Mouse (Mus musculus) kidney, embryonic 15.5 days (tissue): ENCODE data around the gene Fam131b. TPM values are rescaled to one million over a fixed set of nuclear protein-coding genes. Genes with fewer than 3 reads are reported as not detected.

Source experiments
- ATAC-seq: fragments of 200-750 bp; cut with Nextera tagmentation; replicated peaks from 2 replicates; pipeline ENCODE4 v1.8.0; 2017; ENCODE audit warnings: moderate TSS enrichment; ENCODE audit not compliant: low FRiP score
- H3K27ac ChIP-seq: fragments of 300-500 bp; sonication (generic); 2 replicates; pipeline ENCODE4 v1.5.1; 2015; ENCODE audit warnings: mild to moderate bottlenecking, inconsistent platforms
- H3K27me3 ChIP-seq: fragments of 300-500 bp; sonication (generic); 2 replicates; pipeline ENCODE4 v1.6.1; 2015; ENCODE audit warnings: inconsistent platforms
- H3K36me3 ChIP-seq: fragments of 300-500 bp; sonication (generic); 2 replicates; pipeline ENCODE4 v1.6.1; 2015; ENCODE audit warnings: inconsistent platforms
- H3K4me1 ChIP-seq: fragments of 300-500 bp; sonication (generic); 2 replicates; pipeline ENCODE4 v1.6.1; 2015; ENCODE audit warnings: inconsistent platforms
- H3K4me2 ChIP-seq: fragments of 300-500 bp; sonication (generic); 2 replicates; pipeline ENCODE4 v1.6.1; 2015; ENCODE audit warnings: moderate library complexity, mild to moderate bottlenecking, inconsistent platforms
- H3K4me3 ChIP-seq: fragments of 300-500 bp; sonication (generic); replicated peaks from 2 replicates; pipeline ENCODE4 v1.5.1; 2015; ENCODE audit warnings: mild to moderate bottlenecking, inconsistent platforms
- H3K9ac ChIP-seq: fragments of 300-500 bp; sonication (generic); 2 replicates; pipeline ENCODE4 v1.6.1; 2015; ENCODE audit warnings: mild to moderate bottlenecking, inconsistent platforms
- H3K9me3 ChIP-seq: fragments of 300-500 bp; sonication (generic); replicated peaks from 2 replicates; pipeline ENCODE4 v1.6.1; 2016; ENCODE audit warnings: inconsistent platforms
- WGBS: fragments of 180-500 bp; shearing (Covaris S2); methylation state at CpG from one replicate; pipeline ENCODE4 v1.1.7; 2015; ENCODE audit warnings: mixed read lengths; 5-methylcytosine and 5-hydroxymethylcytosine counted together
- polyA plus RNA-seq: library from polyadenylated mRNA; unstranded; fragments of >200 nt; fragmentation: Nextera tagmentation; extraction: Ambion mirVana; gene quantifications from 2 replicates; pipeline ENCODE4 v1.2.1, GENCODE M21; 2015

The Fam131b gene
- polyA plus RNA-seq, 1 experiment from 2014 or later: 0.26 TPM

GRCm38 (mm10) chr6:42318293-42318692 is 6.2 kb downstream of the Fam131b start:
- H3K27me3 ChIP-seq: peaks cover 27% of the 10 kb centered on the region
- peaks cover 1% of the 10 kb centered on the region for H3K4me1 ChIP-seq
- no peak for ATAC-seq
- H3K9ac ChIP-seq: no peak overlapping the region
- H3K9me3 ChIP-seq: no peaks in the 10 kb centered on the region
- no peak overlapping the region for H3K4me2 ChIP-seq
- no peak overlapping the region for H3K27ac ChIP-seq
- H3K4me3 ChIP-seq: no peak overlapping the region
- 78% methylated on average over 4 of the region's 4 CpGs for WGBS
- H3K36me3 ChIP-seq: no peaks in the 10 kb centered on the region

GRCm38 (mm10) chr6:42310427-42311053 is 13.9 kb downstream of the Fam131b start:
- Histone ChIP-seq H3K36me3 (peaks cover 3% of the 10 kb centered on the region; the same call in 1 of the 2 replicates), H3K9ac (no peak overlapping the region), H3K27me3 (no peaks in the 10 kb centered on the region), H3K4me1 (no peaks in the 10 kb centered on the region), H3K4me3 (no peak overlapping the region), H3K27ac (no peak overlapping the region), H3K9me3 (no peaks in the 10 kb centered on the region), H3K4me2 (no peak overlapping the region)
- 80% methylated on average over 2 of the region's 2 CpGs for WGBS
- no peak for ATAC-seq

- no peaks in the 10 kb centered on the region for H3K9me3 ChIP-seq
- H3K4me2 ChIP-seq: no peak overlapping the region
- H3K27me3 ChIP-seq: no peaks in the 10 kb centered on the region
- H3K9ac ChIP-seq: no peak overlapping the region
- H3K4me3 ChIP-seq: no peak overlapping the region
- ATAC-seq: no peak
- peaks cover 3% of the 10 kb centered on the region; the same call in 1 of the 2 replicates for H3K36me3 ChIP-seq
- H3K4me1 ChIP-seq: no peaks in the 10 kb centered on the region
- WGBS: 47% methylated on average over 8 of the region's 8 CpGs
- H3K27ac ChIP-seq: no peak overlapping the region
These were observed 14.5 kb downstream of the Fam131b start for GRCm38 (mm10) chr6:42309816-42310378.

- no peaks in the 10 kb centered on the region for H3K4me1 ChIP-seq
- H3K27ac ChIP-seq: no peak overlapping the region
- no peaks in the 10 kb centered on the region for H3K9me3 ChIP-seq
- no peak overlapping the region for H3K4me2 ChIP-seq
- ATAC-seq: no peak
- H3K27me3 ChIP-seq: no peaks in the 10 kb centered on the region
- H3K36me3 ChIP-seq: 0 out of 2 replicates have a peak, but pooled peaks cover 2% of the 10 kb centered on the region
- WGBS: 92% methylated on average over 5 of the region's 5 CpGs
- H3K9ac ChIP-seq: no peak overlapping the region
- H3K4me3 ChIP-seq: no peak overlapping the region
These were observed 25.1 kb downstream of the Fam131b start for GRCm38 (mm10) chr6:42299362-42299761.

GRCm38 (mm10) chr6:42295549-42296094 is 28.8 kb downstream of the Fam131b start:
- H3K9ac ChIP-seq: no peak overlapping the region
- H3K9me3 ChIP-seq: no peaks in the 10 kb centered on the region
- no peak for ATAC-seq
- WGBS: 64% methylated on average over 3 of the region's 3 CpGs
- H3K27ac ChIP-seq: no peak overlapping the region
- no peak overlapping the region for H3K4me3 ChIP-seq
- no peak overlapping the region for H3K4me2 ChIP-seq
- 0 out of 2 replicates have a peak, but pooled peaks cover 2% of the 10 kb centered on the region for H3K36me3 ChIP-seq
- no peaks in the 10 kb centered on the region for H3K27me3 ChIP-seq
- no peaks in the 10 kb centered on the region for H3K4me1 ChIP-seq

- H3K36me3 ChIP-seq: no peaks in the 10 kb centered on the region
- no peak overlapping the region for H3K4me3 ChIP-seq
- no peak overlapping the region for H3K4me2 ChIP-seq
- H3K9ac ChIP-seq: no peak overlapping the region
- H3K27ac ChIP-seq: no peak overlapping the region
- no peaks in the 10 kb centered on the region for H3K27me3 ChIP-seq
- no peaks in the 10 kb centered on the region for H3K9me3 ChIP-seq
- no peak for ATAC-seq
- WGBS: 87% methylated on average over 6 of the region's 6 CpGs
- no peaks in the 10 kb centered on the region for H3K4me1 ChIP-seq
These were observed 31.1 kb downstream of the Fam131b start for GRCm38 (mm10) chr6:42293327-42293726.

- ATAC-seq: no peak
- Histone ChIP-seq H3K27me3 (no peaks in the 10 kb centered on the region), H3K4me3 (no peak overlapping the region), H3K36me3 (peaks cover 31% of the 10 kb centered on the region), H3K4me2 (no peak overlapping the region), H3K9ac (no peak overlapping the region), H3K9me3 (no peaks in the 10 kb centered on the region), H3K4me1 (no peaks in the 10 kb centered on the region), H3K27ac (no peak overlapping the region)
These were observed 36.9 kb downstream of the Fam131b start for GRCm38 (mm10) chr6:42287562-42287961.

- Histone ChIP-seq H3K9ac (no peak within 1 kb of the TSS), H3K4me2 (no peak within 1 kb of the TSS), H3K4me3 (no peak within 1 kb of the TSS), H3K4me1 (no peaks in the 10 kb centered on the region), H3K36me3 (peaks cover 42% of the 10 kb centered on the region), H3K27me3 (no peaks in the 10 kb centered on the region), H3K27ac (no peak within 1 kb of the TSS), H3K9me3 (no peaks in the 10 kb centered on the region)
- 66% methylated on average over 5 of the region's 5 CpGs for WGBS
- no peak for ATAC-seq
These were observed 38.0 kb downstream of the Fam131b start, which contains the start of gene Clcn1 for GRCm38 (mm10) chr6:42286448-42286847. Gene Clcn1, plus strand, starts transcription at chr6:42286685.

GRCm38 (mm10) chr6:42282865-42283528 is 41.4 kb downstream of the Fam131b start:
- Histone ChIP-seq H3K9me3 (no peaks in the 10 kb centered on the region), H3K4me1 (no peaks in the 10 kb centered on the region), H3K27ac (no peak overlapping the region), H3K4me3 (no peak overlapping the region), H3K9ac (no peak overlapping the region), H3K27me3 (no peaks in the 10 kb centered on the region), H3K4me2 (no peak overlapping the region), H3K36me3 (peaks cover 74% of the 10 kb centered on the region)
- 65% methylated on average over 5 of the region's 5 CpGs for WGBS
- no peak for ATAC-seq

- Histone ChIP-seq H3K27me3 (no peaks in the 10 kb centered on the region), H3K4me3 (no peak overlapping the region), H3K9ac (no peak overlapping the region), H3K36me3 (peaks cover 90% of the 10 kb centered on the region), H3K4me1 (no peaks in the 10 kb centered on the region), H3K9me3 (no peaks in the 10 kb centered on the region), H3K4me2 (no peak overlapping the region), H3K27ac (no peak overlapping the region)
- no peak for ATAC-seq
- 51% methylated on average over 2 of the region's 2 CpGs for WGBS
These were observed 48.3 kb downstream of the Fam131b start for GRCm38 (mm10) chr6:42276151-42276550.

- Histone ChIP-seq H3K27me3 (no peaks in the 10 kb centered on the region), H3K4me1 (0 out of 2 replicates have a peak, but pooled peaks cover 7% of the 10 kb centered on the region), H3K27ac (no peak overlapping the region), H3K9me3 (no peaks in the 10 kb centered on the region), H3K4me2 (no peak overlapping the region), H3K4me3 (no peak overlapping the region), H3K9ac (no peak overlapping the region), H3K36me3 (peaks cover 79% of the 10 kb centered on the region)
- ATAC-seq: no peak
These were observed 53.6 kb downstream of the Fam131b start for GRCm38 (mm10) chr6:42270817-42271216.
